ENCODE assay signal across 8 mouse cellular contexts in genomic region chr7:101012541-101012940, GRCm38 (mm10). TPM values are rescaled to one million over a fixed set of nuclear protein-coding genes. Genes with fewer than 3 reads are reported as not detected.
A peak's percentile ranks its signal among the peaks of the same experiment; 100 is the strongest.
DNase-seq lines count a peak whose midpoint lies in the region; ATAC-seq and TF ChIP-seq lines count a peak whose summit lies in the region.

TSS of gene P2ry2 (minus strand) at chr7:101012866.

- peak within 1 kb of the TSS; percentile 62 for H3K9ac ChIP-seq in kidney, embryonic 14.5 days (ENCODE audit: low read depth, low read length)
- H3K9ac ChIP-seq in hindbrain, embryonic 15.5 days, result peak within 1 kb of the TSS; percentile 39

- no peak within 1 kb of the TSS for H3K27ac ChIP-seq in kidney, embryonic 14.5 days (ENCODE audit: low read depth, low read length)
- no peak within 1 kb of the TSS for H3K27ac ChIP-seq in hindbrain, embryonic 15.5 days (replicated peaks)
- no peak within 1 kb of the TSS for H3K27ac ChIP-seq in cerebellum, adult 2 months (ENCODE audit: insufficient read depth, low read length)

- WGBS in kidney, embryonic 14.5 days, result 74% methylated on average over 4 of the region's 4 CpGs
- 72% methylated on average over 4 of the region's 4 CpGs for WGBS in hindbrain, embryonic 15.5 days
- 84% methylated on average over 4 of the region's 4 CpGs for WGBS in cerebellum, adult 2 months

- peaks cover 5% of the 10 kb centered on the region; the same call in 1 of the 2 replicates for H3K4me1 ChIP-seq in kidney, embryonic 14.5 days (ENCODE audit: control insufficient read depth, insufficient read depth, low read length)
- peaks cover 21% of the 10 kb centered on the region for H3K4me1 ChIP-seq in hindbrain, embryonic 15.5 days (replicated peaks)
- H3K4me1 ChIP-seq in cerebellum, adult 2 months (ENCODE audit: control insufficient read depth, insufficient read depth, low read length), result peaks cover 2% of the 10 kb centered on the region; the same call in 1 of the 2 replicates

- no peak for TF ChIP-seq POLR2A in myocyte (IDR thresholded peaks at IDR 0.05; ENCODE audit: insufficient read length, low read depth)
- TF ChIP-seq POLR2A in cerebellum, adult 2 months (IDR thresholded peaks at IDR 0.05; ENCODE audit: borderline replicate concordance, insufficient read depth, low read length), result no peak

- H3K4me2 ChIP-seq in kidney, embryonic 14.5 days (replicated peaks; ENCODE audit: low read depth, low read length), result peak within 1 kb of the TSS; percentile 98
- H3K4me2 ChIP-seq in hindbrain, embryonic 15.5 days, result peak within 1 kb of the TSS; percentile 96
- peak within 1 kb of the TSS; percentile 79 for H3K4me2 ChIP-seq in myocyte (ENCODE audit: low read depth)

- no peaks in the 10 kb centered on the region for H3K9me3 ChIP-seq in kidney, embryonic 14.5 days (ENCODE audit: control insufficient read depth, low read length)
- no peaks in the 10 kb centered on the region for H3K9me3 ChIP-seq in hindbrain, embryonic 15.5 days

- no peaks in the 10 kb centered on the region for H3K36me3 ChIP-seq in kidney, embryonic 14.5 days (ENCODE audit: control insufficient read depth, insufficient read depth, low read length)
- H3K36me3 ChIP-seq in hindbrain, embryonic 15.5 days, result no peaks in the 10 kb centered on the region
- H3K36me3 ChIP-seq in myocyte (ENCODE audit: control insufficient read depth, insufficient read depth), result no peaks in the 10 kb centered on the region

- peak within 1 kb of the TSS; percentile 53 for H3K4me3 ChIP-seq in kidney, embryonic 14.5 days (ENCODE audit: low read length)
- peak within 1 kb of the TSS; percentile 46 for H3K4me3 ChIP-seq in hindbrain, embryonic 15.5 days
- H3K4me3 ChIP-seq in myocyte, result peak within 1 kb of the TSS; percentile 37
- no peak within 1 kb of the TSS for H3K4me3 ChIP-seq in cerebellum, adult 2 months (replicated peaks; ENCODE audit: insufficient read depth, low read depth, low read length)

- no peak for DNase-seq in kidney, postnatal 36 days
- no peak for DNase-seq in gastrocnemius, adult 18-20 months (ENCODE audit: low spot score)
- DNase-seq in cerebellum, adult 18-20 months, result no peak
- no peak for DNase-seq in adrenal gland, postnatal 36 days
- no peak for DNase-seq in cerebellum, adult 2 months

- no peak for ATAC-seq in kidney, embryonic 14.5 days (ENCODE audit: low FRiP score, low TSS enrichment)
- no peak for ATAC-seq in hindbrain, embryonic 15.5 days (ENCODE audit: low FRiP score, low read depth)

- no peak for TF ChIP-seq CTCF in cerebellum, adult 2 months (IDR thresholded peaks at IDR 0.05; ENCODE audit: borderline replicate concordance, insufficient read depth, low read depth, low read length)

- H3K27me3 ChIP-seq in kidney, embryonic 14.5 days (ENCODE audit: control insufficient read depth, insufficient read depth, low read length), result peaks cover 26% of the 10 kb centered on the region
- H3K27me3 ChIP-seq in hindbrain, embryonic 15.5 days, result peaks cover 42% of the 10 kb centered on the region
- no peaks in the 10 kb centered on the region for H3K27me3 ChIP-seq in myocyte (ENCODE audit: control insufficient read depth, insufficient read depth, insufficient read length)
- H3K27me3 ChIP-seq in cerebellum, adult 2 months (ENCODE audit: control insufficient read depth, insufficient read depth, low read length), result peaks cover 1% of the 10 kb centered on the region; the same call in 1 of the 2 replicates

- no peaks in the 10 kb centered on the region for H3K79me2 ChIP-seq in myocyte (ENCODE audit: control insufficient read depth, insufficient read depth)

- peak within 1 kb of the TSS; percentile 43 for H3ac ChIP-seq in myocyte (ENCODE audit: control insufficient read depth, insufficient read length)

TF ChIP-seq in myocyte, 11 proteins besides CTCF, POLR2A, EP300 and RAD21:
- no peak for TF ChIP-seq E2F4 (IDR thresholded peaks at IDR 0.05; ENCODE audit: insufficient read depth)
- TF ChIP-seq TCF12 (IDR thresholded peaks at IDR 0.05; ENCODE audit: insufficient read depth, poor library complexity, severe bottlenecking), result no peak
- TF ChIP-seq TCF3 (IDR thresholded peaks at IDR 0.05; ENCODE audit: insufficient read length, low read depth), result no peak
- TF ChIP-seq REST (IDR thresholded peaks at IDR 0.05; ENCODE audit: insufficient read depth, insufficient read length), result no peak
- no peak for TF ChIP-seq SRF (IDR thresholded peaks at IDR 0.05; ENCODE audit: control insufficient read depth, insufficient read length, low read depth)
- no peak for TF ChIP-seq MAX (IDR thresholded peaks at IDR 0.05; ENCODE audit: low read depth)
- no peak for TF ChIP-seq MYOG (IDR thresholded peaks at IDR 0.05; ENCODE audit: control insufficient read depth in 1 of 3, insufficient read depth in 1 of 3, insufficient read length in 2 of 3, low read depth in 2 of 3)
- TF ChIP-seq CEBPB (IDR thresholded peaks at IDR 0.05; ENCODE audit: insufficient read depth, poor library complexity, severe bottlenecking), result no peak
- no peak for TF ChIP-seq POLR2AphosphoS2 (IDR thresholded peaks at IDR 0.05; ENCODE audit: insufficient read length, low read depth)
- TF ChIP-seq MYOD1 (IDR thresholded peaks at IDR 0.05; ENCODE audit: control insufficient read depth in 1 of 3, insufficient read length in 2 of 3, low read depth in 2 of 3), result no peak
- no peak for TF ChIP-seq USF1 (IDR thresholded peaks at IDR 0.05; ENCODE audit: low read depth)
TF ChIP-seq in myocyte: peak in this region for 0.

RNA-seq across cellular contexts. Expression of gene P2ry2, which starts in this region (rescaled TPM):
- polyA plus RNA-seq in kidney, embryonic 14.5 days (2014; fragmentation: Nextera tagmentation; extraction: Ambion mirVana), result 0.72 and 0.84 TPM in 2 replicates
- 10 to 100 TPM; 30.7 to 32.7 TPM for total RNA-seq in gastrocnemius, adult 18-20 months (2021)
- polyA plus RNA-seq in hindbrain, embryonic 15.5 days (2015; fragmentation: Nextera tagmentation; extraction: Ambion mirVana), result 0.39 and 0.54 TPM in 2 replicates
- polyA plus RNA-seq in myocyte (2012; fragmentation: generic; extraction: Trizol), result 20.8 TPM
- 1 to 10 TPM; 1.7 to 2.2 TPM for total RNA-seq in adrenal gland, postnatal 36 days (2021)
- 0.75 and 0.76 TPM in 2 replicates for polyA plus RNA-seq in cerebellum, adult 2 months (2012; rRNA removed)

Comparison
In these comparisons a context has a peak if more than half of its experiments do, and no peak if none do; other contexts are left out.
1. RNA of gene P2ry2 (total RNA-seq): 30.7 to 32.7 TPM in gastrocnemius, adult 18-20 months; 1.7 to 2.2 TPM in adrenal gland, postnatal 36 days; every median in the first group is over 4 times any median in the second.
2. RNA of gene P2ry2 (polyA plus RNA-seq): 20.8 TPM in myocyte (single experiment); 0.75 to 0.76 TPM in cerebellum, adult 2 months, 0.72 to 0.84 TPM in kidney, embryonic 14.5 days and 0.39 to 0.54 TPM in hindbrain, embryonic 15.5 days; every median in the first group is over 10 times any median in the second.
3. Peak in every context shown above with its lines, with median percentiles within 50 percentile points of each other: H3K4me2 ChIP-seq.